Mouse (Mus musculus) kidney, adult 18-20 months (tissue): ENCODE results near the gene Gtpbp2.

Experiments used
- DNase-seq: peaks from one replicate; pipeline ENCODE4 v3.0.0; 2021

Gene Gtpbp2

DNA sequence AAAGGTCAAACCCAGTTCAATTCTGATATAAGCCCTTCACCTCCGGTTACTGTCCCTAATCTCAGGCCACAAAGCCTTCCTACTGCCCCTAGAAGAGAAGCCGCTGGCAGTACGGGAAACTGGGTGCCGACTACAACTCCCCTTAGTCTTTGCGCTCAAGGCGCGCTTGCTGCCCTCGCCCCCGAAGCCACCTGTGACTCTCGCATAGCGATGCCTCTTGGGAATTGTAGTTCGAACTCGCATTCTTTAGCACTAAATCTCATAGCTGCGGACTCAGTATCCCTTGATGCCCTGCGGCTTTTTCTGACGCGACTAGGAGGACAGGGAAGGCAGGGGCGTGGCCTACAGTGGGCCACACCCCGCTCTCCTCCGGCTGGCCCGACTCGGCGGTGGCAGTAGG is at the start of gene Gtpbp2:
Gene Gtpbp2, plus strand, starts transcription at position 347 of the 400 bp plus-strand sequence.
- DNase-seq: peak; percentile 95

DNA sequence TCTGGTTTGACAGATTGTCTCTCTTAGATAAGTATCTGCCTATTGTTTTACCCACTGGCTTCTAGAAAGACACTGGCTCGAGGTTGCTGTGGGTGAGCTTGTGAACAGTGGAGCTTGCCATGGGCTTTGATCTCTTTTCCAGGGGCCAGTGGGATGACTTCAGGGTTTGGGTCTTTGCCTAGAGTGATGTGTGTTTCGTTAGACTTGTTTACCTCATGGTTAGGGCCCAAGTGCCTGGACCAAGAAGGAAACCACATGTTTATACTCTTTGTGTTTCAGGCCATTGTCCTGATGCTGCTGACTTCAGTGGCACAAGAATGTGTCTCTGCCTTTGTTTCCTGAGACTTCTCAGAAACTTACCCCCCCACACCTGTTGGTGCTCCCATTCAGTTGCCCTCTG is 45.3 kb upstream of the Gtpbp2 start:
- no peak for DNase-seq

DNA sequence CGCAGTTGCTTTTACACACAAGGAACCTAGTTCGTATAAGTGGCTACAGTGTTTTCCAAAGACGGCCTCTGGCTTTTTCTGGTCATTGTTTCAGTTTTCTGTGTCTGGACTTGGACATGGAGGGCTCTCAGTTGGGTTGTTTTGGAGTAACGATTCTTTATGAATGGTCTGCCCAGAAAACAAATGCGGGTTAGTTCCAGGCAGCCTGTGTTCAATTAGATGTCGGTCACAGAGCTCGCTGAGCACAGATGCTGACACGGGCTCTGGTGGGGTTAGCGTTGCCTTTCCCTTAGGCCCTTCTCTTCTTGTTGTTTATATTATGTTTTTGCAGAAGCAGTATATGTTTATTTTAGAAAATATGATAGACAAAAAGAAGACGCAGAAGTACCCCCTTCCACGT is 44.7 kb upstream of the Gtpbp2 start:
- no peak for DNase-seq

DNA sequence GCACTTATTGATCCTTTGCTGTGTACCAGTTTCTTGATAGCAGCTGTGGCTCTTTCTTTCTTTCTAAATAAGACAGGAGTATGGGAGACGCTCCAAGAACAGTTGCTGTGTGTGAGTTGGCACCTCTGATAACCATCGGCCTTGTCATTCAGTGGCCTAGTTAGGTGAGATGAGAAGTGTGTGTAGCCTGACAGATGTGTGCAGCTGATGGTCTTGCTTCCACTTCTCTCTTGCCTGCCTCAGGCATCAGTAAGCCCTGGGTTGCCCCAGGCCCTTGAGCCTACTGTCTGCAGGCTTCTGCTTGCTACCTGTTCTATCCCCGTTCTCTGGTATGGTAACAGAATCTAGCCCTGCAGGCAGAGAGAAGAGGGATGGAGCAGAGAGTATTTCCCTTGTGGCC is 44.0 kb upstream of the Gtpbp2 start:
- no peak for DNase-seq

DNA sequence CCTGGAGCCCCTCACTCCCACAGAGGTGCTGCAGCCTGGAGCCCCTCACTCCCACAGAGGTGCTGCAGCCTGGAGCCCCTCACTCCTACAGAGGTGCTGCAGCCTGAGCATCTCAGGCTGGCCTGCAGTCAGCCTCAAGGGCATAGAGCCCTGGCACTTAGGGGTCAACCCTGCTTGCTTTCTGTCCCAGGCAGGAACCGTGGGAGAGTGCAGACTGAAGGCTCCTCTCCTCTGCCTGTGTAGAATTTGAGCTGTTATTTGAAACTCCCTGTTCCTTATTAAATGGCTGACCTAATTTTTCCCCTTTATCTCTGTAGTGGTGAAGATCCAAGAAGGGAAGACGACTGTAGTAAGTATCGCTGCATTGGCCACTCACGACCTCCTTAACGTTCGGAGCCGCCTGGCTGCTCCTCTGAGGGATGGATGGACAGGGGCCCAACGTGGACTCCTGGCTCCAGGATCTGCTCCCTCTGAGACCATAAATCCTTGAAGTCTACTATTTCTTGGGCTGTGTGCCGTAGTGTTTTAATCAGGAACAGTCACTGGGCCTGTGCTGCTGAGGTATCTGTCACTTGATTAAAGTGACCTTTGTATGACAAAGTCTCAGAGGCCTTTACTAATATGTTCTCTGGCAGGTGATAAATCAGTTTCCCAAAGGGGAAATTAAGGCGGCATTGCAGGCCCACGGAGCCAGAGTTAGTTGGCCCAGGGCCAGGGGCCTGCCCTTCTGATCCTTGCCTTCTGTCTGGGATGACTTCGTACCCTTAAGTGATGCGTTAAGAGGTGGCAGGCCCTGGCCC is 43.0 kb upstream of the Gtpbp2 start:
- no peak for DNase-seq

DNA sequence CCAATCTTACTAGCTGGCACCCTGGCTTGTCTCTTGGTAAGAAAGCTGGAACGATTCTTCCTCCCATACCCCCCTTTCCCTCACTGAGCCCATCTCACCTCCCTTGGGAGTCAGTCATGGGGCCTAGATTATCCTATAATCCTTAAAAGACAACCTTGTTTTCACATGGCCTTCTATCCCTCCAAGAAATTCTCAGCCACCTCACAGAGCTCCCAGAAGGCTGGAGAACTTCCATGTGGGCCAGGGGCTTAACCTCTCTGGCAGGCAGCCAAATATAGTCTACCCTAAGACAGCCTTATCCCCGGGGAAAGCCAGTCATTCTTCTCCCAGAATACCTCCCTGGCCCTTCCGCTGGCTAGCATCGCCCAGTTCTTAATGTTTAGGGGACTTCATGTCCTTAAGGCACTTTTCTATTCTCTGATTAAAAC is 42.4 kb upstream of the Gtpbp2 start:
- no peak for DNase-seq

DNA sequence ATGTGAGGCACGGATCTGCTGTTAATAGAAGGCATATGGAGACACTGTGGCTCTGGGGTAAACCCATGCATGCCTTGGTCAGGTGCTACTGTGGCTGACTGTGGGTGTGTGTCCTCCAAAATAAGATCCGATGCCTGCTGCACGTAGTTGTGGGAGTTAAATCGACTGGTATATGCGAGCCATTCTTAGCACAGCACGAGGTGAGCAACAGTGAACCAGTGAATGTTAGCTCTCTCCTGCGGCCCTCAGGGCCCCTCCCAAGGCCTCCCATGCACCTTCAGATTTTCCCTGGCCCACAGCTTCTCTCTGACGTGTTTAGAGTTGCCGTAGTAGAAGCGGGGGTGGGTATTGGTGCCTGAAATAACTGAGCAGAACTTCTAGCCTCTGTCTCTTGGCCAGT is 41.2 kb upstream of the Gtpbp2 start:
- no peak for DNase-seq

DNA sequence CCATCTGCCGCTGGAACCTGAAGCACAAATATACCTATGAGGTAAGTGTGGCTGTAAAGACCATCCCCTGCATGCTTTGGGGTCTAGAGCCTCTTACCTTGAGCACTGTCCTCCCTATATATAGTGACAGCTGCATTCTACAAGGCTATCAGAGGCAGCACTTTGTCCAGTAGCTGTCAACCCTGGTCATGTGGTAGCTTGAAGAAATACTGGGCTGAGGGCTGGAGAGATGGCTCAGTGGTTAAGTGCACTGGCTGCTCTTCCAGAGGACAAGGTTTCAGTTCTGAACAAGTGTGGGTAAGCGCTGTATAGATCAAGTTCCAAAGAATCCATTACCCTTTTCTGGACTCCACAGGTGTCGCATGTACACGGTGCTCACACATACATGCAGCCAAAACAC is 38.0 kb upstream of the Gtpbp2 start:
- no peak for DNase-seq

DNA sequence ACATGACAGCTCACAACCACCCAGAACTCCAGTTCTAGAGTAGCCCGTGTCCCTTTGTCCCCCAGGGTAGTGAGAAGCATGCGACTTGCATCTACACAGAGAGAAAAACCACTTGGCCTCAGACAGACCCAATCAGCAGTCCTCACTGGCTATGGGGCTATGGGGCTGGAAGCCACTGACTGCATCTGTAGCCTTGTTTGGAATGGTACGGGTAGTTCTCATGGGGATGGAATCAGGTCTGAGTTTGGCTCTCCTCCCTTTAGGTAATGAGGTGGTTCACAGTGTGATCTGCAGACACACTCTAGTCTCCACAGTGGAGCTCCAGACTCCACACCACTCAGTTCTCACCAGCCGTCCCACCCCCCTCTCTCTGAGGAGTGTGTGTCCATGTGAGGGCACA is 37.5 kb upstream of the Gtpbp2 start:
- DNase-seq: no peak

DNA sequence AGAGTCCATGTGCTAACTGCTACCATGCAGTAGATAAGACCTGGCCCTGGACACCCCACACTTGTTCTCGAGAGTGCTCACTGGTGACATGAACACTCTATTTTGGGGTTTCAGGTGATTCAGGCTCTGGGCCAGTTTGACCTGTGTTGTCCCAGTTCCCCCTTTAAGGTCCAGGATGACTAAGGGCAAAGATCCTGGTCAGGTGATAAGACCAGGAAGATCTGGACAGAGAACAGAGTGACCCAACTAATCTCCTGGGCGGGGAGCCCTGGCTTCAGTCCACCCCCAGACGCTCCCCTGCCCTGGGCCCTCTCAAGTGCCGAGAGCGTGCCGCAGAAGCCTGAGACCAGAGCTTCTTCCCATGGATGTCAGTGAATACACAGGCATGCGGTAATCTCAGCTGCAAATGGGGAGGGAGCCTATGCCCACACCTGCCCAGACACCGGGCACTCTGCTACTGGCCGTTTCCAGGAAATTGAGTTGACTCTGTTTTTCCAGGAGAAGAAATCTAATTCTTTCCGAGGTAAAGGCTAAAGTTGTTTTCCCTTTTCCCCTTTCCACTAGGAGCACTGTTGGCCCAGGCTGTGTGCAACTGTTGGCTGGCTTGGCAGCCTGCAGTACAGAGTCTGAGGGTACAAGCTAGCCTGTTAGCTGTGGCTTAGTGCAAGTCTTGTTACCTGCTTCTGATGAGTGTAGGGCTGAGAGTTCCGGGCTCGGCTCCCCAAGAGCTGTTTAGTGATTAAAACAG is 36.7 kb upstream of the Gtpbp2 start:
- no peak for DNase-seq

DNA sequence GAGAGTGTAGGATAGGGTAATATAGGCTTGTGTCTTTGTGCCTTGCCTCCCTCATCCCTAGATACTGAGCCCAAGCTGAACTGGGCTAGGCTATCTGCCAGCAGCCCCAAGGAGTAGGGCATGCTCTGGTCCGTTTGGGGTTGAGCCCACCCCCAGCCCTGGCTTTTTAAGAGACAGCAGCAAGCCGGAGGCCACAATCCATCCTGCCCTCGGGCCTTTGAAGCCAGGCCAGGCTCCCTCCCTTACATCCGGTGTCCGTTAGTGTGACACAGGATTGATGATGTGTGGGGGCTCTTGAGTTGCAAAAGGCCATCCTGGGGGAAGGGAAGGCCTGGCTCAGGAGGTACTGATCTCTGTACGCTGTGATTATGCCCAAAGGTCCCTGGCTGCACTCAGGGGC is 34.2 kb upstream of the Gtpbp2 start:
- no peak for DNase-seq

DNA sequence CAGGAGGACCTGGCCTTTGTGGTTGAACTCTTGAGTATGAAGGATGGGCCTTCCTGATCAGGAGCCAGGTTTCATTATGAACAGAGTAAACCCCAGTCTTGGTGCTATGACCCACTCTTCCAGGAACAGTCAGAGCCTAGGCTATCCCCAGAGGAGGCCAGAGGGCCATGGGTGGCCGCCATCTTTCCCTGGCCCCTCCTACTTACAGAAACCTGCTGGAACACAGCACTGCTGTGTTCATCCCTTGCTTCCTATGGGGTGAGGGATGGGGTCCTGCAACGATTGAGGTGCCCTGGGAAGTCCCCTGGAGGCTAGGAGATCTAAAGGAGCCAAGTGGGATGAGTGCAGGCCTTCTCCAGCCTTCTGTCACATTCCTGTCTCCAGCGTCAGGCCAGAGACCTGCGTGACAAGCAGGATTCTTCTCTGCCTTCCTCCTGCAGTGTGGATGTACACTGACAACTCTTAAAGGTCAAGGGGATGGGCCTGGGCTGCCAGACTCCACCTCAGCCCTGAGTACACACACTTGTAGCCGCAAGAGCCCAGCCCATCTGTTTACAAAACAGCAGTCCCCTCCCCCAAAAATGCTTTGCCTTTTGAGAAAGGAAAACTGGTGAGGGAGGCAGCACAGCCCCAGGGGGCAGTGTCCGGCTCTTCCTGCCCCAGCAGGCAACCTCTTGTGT is 32.9 kb upstream of the Gtpbp2 start:
- DNase-seq: no peak

DNA sequence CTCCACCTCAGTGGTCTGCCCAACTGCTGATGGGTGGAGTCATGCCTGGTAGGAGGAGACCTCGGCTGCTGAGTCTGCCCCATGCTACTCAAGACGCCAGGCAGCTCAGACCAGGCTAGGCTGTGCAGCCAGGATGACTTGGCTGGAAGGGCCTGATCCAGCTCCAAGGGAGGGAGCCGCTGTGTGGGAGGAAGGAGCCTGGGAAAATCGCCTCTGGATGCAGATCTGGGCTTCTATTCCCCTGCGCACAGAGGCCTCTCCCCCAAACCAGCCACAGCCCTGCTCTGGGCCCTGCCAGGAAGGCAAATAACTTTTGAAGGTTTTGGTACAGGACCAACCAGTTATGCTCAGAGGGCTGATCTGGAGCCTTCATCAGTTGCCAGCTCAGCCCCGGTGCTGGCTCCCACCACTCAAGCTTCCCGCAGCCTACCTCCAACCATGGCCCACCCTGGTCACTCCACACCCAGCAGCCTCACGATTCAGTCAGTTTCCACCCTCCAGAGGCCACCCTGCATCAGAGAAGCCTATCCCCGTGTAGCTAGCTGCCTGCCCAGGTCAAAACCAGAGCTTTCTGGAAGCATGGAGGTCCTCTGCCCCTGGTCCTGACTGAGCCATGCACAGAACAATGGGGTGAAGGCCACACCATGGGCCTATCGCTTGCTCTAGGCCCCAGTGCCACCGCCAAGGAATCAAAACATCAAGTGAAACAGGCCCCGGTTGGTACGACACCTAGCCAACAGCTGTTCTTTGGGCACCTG is 30.9 kb upstream of the Gtpbp2 start:
- no peak for DNase-seq

DNA sequence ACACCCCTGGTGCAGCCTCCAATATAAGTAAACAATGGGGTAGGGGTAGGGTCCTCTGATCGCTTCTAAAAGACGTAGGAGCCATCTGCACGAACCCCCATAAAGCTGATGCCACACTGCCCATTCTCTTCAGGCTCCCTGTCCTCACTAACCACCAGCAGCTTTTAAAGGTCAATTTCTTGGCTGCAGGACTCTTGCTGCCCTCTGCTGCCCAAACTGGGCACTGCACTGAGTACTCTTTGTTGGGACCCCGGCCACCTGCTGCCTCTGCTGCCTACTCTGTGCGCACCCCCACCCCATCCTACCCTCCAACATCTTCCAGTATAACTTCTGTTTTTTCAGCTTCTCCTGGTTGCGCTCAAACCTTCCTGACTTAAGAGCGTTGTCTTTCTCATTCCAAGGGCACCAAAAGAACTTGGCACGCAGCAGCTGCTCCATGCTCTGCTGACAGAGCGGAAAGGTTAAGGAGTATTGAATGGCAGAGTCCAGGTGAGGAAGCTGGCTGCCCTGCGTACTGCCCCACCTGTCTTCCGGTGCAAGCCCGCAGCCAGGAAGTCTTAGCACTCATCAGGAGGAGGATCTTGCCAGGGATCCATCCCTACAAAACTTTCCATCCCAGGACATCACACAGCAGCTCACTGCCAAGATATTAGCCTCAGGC is 28.6 kb upstream of the Gtpbp2 start:
- DNase-seq: peak; percentile 88

DNA sequence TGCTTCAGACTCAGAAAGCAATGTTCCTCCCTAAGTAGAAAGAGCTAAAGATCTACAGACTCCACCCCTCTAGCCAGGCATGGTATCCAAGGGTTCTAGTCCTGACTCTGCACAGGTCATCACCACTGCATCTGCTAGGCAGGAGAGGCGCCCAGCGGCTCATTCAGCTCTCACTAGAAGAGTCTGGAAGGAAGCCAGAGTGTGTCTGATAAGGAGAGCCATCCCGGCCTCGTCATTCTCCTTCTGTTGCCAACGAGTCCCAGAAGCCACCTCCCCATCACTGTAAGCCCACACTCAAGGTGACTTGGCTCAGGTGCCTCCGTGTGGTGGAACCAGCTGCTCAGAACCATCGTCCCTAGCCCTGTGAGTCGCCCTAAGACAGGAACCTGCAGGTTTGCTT is 28.0 kb upstream of the Gtpbp2 start:
- no peak for DNase-seq

DNA sequence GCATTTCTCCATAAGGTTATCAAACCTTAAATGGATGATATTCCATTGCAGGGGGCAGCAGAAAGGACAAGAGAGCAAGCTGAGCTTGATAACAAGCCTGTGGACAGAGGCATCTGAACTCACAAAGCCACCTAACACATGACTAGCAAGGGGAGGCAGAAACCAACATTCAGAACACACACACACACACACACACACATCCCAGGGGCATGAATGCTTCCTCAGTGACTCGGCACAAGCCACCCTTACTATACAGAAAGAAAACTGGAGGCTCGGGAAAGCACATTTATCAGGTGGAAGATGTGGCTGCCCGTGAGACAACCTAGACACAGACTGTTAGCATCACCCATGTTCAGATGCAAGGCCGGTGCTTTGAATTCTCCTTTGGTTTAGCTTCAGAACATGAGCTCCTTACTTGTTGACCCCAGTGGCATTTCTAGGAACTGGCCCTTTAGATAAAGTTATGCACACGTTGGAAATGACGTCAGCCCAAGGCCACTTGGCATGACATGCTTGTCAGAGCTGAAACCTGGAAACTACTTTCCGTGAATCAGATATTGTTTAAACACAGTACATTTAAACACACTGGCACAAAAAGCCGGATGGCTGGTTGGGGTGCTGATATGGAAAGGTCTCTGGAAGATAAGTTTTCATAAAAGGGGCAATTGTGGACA is 22.1 kb upstream of the Gtpbp2 start:
- no peak for DNase-seq

DNA sequence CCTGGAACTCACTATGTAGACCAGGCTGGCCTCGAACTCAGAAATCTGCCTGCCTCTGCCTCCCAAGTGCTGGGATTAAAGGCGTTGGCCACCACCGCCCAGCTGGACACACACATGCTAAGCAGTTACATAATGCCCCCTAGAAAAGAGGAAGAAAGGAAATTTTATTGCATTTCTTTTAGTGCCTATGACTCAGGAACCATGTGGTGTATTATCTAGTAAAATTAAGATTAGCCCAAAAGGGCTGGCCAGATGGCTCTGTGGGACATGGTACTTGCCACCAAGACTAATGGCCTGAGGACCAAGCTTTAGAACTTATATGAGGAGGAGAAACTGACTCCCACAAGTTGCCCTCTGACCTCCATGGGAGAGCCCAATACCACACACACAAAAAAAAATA is 21.0 kb upstream of the Gtpbp2 start:
- no peak for DNase-seq

DNA sequence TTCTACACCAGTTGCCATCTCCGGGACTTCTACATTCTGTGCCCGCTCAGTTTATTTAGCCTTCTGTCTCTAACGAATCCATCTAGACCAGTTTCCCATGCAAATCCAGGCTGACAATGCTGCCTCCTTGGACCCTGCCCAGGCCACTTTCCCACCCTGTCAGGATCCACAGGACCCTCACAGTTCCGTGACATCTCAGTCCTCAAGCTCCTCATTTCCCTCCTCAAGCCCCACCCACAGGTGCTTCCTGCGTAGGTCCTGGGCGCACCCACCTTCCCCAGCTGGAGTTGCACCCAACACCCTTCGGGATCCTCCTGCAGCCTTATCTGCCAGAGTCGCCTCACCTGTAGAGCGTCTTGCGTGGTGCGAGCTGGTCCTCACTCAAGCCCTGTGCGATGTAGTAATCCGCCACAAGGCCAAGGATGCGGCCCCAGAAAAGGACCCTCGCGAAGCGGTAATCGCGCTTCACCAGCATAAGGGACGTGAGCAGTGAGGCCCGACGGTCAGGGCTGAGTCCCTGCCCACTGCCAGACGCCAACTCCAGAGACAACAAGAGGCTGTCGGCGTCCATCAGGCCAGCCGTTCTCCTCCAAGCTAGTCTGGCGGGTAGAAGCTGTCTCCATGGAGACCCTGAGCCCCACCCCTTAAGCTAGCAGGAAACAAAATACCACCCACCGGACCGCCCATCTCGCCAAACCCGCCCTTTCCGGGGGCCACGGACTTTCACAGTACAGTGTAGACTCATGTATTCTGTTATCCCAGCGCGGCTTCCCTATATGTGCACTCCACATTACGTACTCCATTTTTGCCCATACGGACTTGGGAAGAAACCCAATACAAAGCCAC is 17.0 kb upstream of the Gtpbp2 start, which contains the start of gene Rsph9:
Gene Rsph9, minus strand, starts transcription at position 639 of the 846 bp plus-strand sequence.
- DNase-seq: peak; percentile 87

DNA sequence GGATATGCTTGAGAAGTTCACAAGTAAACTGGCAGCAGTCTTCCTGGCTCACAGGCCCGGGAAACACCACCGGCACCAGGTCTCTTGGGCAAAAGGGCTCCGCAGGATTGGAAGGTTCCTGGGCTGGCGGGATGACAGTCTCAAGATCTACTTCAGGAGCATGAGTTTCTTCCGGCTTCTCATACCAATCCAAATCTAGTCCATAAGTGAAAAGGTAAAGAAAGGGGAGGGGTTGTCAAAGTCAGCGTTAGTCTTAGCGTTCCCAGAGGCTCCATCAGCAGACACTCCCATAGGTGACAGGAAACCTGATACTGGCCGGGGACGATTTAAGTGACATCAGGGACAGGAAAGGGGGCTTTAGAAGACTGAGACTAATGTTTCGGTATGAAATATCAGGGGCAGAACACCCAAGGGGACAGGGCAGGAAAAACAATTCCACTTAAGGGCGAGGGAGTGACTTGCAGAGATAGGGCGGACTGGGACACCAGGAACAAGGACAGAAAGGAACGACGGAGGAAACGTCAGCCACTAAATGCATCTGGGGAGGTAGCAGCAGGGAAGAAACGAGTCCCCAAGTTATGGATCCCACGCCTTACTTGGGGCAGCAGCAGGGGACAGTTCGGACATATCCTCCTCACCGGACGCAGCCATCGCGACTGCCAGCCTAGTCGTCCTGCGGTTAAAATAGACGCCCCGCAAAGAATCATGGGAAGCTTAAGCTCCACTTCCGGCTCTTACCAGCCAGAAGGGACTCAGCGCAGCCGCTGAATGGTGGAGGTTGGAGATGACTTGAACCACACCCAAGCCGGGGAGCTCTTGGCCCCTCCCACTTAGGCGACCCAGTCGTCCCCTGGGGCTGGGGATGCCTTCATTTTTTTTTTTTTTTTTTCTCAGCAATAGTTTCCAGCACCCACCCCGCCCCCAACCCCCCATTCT is 7.7 kb upstream of the Gtpbp2 start, which contains the start of gene Mad2l1bp:
Gene Mad2l1bp, minus strand, starts transcription at position 707 of the 936 bp plus-strand sequence.
- DNase-seq: peak; percentile 89

DNA sequence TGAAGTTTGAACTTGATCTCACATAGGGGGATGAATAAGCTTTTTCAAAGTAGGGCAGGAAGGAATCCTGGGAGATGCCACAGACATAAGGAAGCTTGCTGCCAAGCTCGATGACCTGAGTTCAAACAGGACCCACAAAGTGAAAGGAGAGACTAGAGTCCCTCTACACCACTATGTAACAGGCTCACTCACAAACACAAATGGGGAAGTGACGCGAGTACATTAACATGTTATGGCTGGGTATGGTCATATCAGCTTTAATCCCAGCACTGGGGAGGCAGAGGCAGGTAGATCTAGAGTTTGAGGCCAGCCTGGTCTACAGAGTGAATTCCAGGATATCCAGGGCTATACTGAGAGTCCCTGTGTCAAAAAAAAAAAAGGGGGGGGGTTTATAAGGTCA is 6.5 kb upstream of the Gtpbp2 start:
- DNase-seq: no peak
